Mouse (Mus musculus): ENCODE measurements at regions not wholly inside any gene's neighbourhood (a gene's known extent, or its start where the extent isn't known, plus 50 kb on each side); places are given as distances from the start of the nearest gene placed in this dataset.

- no peaks in the 10 kb centered on the region for H3K27me3 ChIP-seq (replicated peaks)
- H3K4me3 ChIP-seq (replicated peaks) = no peak overlapping the region
- no peaks in the 10 kb centered on the region for H3K36me3 ChIP-seq
- no peak overlapping the region for H3K9ac ChIP-seq
- no peaks in the 10 kb centered on the region for H3K9me3 ChIP-seq
- no peak overlapping the region for H3K4me2 ChIP-seq (replicated peaks)
- ATAC-seq = peak; percentile 92
- H3K4me1 ChIP-seq (replicated peaks) = no peaks in the 10 kb centered on the region
- 80% methylated on average over 2 of the region's 2 CpGs for WGBS
- no peak overlapping the region for H3K27ac ChIP-seq
Observed at GRCm38 (mm10) chr10:49023458-49024027, 765.0 kb downstream of the Grik2 start.
